Mouse (Mus musculus): Measurements from ENCODE around the gene Zfp706.

The Zfp706 gene

GRCm38 (mm10) chr15:37007233-37007958, at the start of gene Zfp706:
TSS of gene Zfp706 (minus strand) at chr15:37007773.
- peak; percentile 94 for DNase-seq (ENCODE audit: low spot score)

- DNase-seq (ENCODE audit: low spot score), result no peak
Observed at GRCm38 (mm10) chr15:37054582-37054981, 47.0 kb upstream of the Zfp706 start.

- DNase-seq (ENCODE audit: low spot score), result no peak
Observed at GRCm38 (mm10) chr15:37053085-37053762, 45.7 kb upstream of the Zfp706 start.

- no peak for DNase-seq (ENCODE audit: low spot score)
Observed at GRCm38 (mm10) chr15:37047403-37047802, 39.8 kb upstream of the Zfp706 start.

- DNase-seq (ENCODE audit: low spot score), result no peak
Observed at GRCm38 (mm10) chr15:37046586-37046985, 39.0 kb upstream of the Zfp706 start.

DNA sequence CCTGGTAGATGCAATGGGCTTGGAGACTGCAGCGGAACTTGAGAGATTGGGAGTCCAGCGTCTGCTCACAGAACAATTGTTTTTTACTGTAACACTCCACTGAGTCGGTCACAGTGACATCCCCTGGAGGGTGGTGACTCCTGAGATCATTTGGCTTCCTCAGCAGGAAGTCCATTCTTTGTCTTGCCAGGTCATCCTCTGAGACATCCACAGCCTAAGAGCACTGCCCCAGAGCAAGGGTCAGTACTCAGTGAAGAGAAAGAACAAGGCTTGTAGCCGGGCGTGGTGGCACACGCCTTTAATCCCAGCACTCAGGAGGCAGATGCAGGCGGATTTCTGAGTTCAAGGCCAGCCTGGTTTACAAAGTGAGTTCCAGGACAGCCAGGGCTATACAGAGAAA, 38.6 kb upstream of the Zfp706 start:
- DNase-seq (ENCODE audit: low spot score), result no peak

- DNase-seq (ENCODE audit: low spot score), result no peak
Observed at GRCm38 (mm10) chr15:37045456-37045855, 37.9 kb upstream of the Zfp706 start.

DNA sequence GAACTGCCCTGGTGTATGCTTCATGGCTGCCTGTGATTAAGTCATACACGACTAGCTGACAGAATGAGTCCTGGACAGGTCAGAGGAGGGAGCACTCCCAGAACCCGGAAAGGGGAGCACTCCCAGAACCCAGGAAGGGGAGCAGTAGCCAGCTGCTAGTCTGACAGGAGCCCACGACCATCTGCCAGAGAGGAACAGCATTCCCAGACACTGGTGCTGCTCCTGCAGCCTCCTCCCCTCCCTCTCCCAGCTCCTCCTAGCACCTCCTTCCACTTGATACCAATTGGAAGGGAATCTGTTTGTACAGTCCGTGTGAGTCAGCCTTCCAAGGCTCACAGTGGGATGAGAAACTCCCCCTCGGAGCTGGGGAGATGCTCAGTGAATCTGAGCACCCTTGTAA, 35.0 kb upstream of the Zfp706 start:
- DNase-seq (ENCODE audit: low spot score), result no peak

- no peak for DNase-seq (ENCODE audit: low spot score)
Observed at GRCm38 (mm10) chr15:37041214-37041613, 33.6 kb upstream of the Zfp706 start.

- DNase-seq (ENCODE audit: low spot score), result no peak
Observed at GRCm38 (mm10) chr15:37038666-37039065, 31.1 kb upstream of the Zfp706 start.

DNA sequence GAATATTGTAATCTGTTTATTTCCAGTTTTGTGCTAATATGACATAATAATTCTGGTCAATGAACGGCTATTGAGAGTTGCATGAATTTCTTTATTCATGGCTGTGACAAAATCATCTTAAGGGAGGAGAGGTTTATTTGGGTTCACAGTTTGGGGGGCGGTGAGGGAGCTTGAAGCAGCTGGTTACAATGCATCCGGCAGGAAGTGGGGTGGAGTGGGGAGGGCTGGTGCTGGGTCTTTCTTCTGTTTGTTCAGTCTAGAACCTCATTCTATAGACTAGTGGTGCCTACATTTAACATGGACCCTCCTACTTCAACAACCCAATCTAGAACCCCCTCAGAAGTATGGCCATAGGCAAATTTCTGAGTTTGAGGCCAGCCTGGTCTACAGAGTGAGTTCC, 30.1 kb upstream of the Zfp706 start:
- no peak for DNase-seq (ENCODE audit: low spot score)

DNA sequence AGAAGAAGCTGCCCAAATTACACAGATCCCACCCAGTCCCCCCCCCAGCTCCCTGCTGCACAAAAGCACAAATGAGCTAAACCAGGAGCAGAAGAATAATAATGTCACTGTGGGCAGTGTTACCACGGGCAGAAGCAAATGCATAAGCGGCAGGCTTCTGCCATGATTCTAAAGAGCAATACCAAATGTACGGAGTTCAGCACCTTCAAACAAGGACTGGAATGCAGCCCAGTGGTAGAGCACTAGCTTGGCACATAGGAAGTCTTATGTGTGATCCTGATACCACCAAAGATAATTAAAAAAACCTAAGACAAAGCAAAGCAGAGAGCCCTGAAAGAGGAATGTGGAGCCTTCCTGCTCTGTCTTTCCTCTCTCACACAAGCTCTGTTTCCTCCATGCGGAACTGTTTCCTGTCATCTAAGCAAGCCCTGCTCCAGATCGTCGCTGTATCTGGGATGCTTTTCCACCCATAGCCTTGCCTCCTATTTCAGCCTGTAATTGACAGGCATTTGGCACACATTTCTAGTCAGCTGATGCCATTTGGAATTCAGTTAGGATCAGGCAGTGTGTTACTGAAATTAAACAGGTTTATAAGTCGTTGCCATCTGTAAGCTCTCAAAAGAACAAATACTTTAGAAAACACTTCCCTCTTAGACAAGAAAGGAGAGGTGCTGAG, 29.0 kb upstream of the Zfp706 start:
- DNase-seq (ENCODE audit: low spot score), result peak; percentile 75

- no peak for DNase-seq (ENCODE audit: low spot score)
Observed at GRCm38 (mm10) chr15:37034155-37034554, 26.6 kb upstream of the Zfp706 start.

GRCm38 (mm10) chr15:37033431-37033830, 25.9 kb upstream of the Zfp706 start:
- DNase-seq (ENCODE audit: low spot score), result no peak

DNA sequence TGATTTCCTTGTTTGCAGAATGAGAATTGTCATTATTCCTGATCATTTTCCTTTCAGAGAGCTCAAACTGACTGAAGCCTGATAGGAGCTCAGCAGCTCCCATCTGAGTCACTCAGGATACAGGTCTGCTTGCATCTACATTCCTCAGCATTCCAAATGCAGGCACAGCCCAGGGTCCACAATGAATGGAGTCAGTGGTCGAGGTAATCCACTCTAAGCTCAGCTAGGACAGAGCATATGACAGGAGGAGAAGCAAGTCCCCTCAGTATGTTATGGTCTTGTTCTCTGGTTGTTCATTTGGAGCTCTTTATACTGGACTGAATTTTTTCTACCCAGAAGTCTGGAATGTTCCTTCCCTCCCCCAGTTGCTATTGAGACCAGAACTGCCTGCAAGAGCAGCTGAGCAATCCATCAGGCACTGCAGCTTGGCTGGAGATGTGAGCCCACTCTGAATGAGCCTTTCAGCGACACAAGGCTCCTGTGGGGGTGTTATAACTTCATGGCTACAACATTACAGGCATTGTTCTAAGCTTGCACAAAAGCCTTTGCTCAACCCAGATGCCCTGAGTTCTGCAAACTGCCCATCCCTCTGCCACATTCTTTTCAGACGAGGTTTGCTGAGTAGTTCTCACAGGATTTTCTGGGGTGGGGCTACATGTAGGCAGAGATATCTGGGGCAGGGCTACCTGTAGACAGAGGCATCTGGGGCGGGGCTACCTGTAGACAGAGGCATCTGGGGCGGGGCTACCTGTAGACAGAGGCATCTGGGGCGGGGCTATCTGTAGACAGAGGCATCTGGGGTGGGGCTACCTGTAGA, 24.0 kb upstream of the Zfp706 start:
- DNase-seq (ENCODE audit: low spot score), result no peak

DNA sequence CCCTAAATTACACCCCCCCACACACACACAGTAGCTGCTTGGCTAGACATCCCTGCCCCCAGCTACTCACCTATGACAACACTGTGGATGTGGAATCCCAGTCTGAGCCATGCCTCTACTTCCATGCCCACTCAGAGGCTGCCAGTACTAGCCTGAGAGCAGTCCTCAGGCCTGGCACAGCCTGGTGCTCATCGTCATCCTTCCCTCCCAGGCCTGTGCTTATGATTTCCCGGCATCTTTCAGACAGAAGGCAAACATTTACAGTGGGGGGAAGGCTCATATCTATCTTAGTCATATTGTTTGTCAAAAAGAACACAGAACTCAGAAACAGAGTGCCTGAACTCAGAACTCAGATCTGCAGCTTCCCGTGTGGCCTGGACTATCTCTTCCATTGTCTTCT, 23.4 kb upstream of the Zfp706 start:
- DNase-seq (ENCODE audit: low spot score), result no peak

- DNase-seq (ENCODE audit: low spot score), result no peak
Observed at GRCm38 (mm10) chr15:37027956-37028355, 20.4 kb upstream of the Zfp706 start.

DNA sequence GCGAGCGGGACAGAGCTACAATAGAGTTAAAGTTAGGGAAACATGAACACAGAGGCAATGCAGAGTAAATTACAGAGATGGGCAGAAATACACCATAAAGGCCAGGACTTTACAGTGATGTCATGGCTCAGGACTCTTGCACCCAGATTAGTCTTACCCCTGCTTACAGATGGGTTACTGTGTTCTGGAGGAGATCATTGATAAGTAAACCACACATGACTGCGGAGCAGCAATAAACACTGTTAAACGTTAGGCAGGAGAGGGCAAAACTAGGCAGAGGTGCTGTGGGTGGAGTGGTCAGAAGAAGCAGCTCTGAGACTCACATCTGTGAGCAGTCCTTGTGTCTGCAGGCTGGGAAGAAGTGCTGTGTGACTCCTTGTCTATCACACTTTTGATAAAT, 18.9 kb upstream of the Zfp706 start:
- DNase-seq (ENCODE audit: low spot score), result no peak

- DNase-seq (ENCODE audit: low spot score), result no peak
Observed at GRCm38 (mm10) chr15:37020581-37021245, 13.1 kb upstream of the Zfp706 start.

DNA sequence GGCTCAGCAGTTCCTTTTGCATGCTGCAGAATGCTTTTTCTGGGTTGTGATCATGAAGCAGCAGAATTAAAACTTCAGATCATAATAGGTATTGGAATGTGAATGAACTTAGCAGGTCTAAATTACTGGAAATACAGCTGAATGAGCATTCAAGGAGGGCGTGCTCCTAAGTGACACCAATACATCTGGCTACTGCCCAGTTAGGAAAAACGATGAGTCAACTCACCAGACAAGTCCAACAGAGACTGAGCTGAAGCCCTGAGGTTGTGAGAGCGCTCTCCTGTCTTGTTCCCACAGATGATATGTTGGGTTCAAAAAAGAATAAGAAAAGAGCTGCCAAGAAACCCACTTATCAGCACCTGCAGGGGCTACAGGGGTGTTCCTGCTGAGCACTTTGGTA, 11.9 kb upstream of the Zfp706 start:
- DNase-seq (ENCODE audit: low spot score), result no peak

GRCm38 (mm10) chr15:37011897-37012296, 4.3 kb upstream of the Zfp706 start:
- no peak for DNase-seq (ENCODE audit: low spot score)

DNA sequence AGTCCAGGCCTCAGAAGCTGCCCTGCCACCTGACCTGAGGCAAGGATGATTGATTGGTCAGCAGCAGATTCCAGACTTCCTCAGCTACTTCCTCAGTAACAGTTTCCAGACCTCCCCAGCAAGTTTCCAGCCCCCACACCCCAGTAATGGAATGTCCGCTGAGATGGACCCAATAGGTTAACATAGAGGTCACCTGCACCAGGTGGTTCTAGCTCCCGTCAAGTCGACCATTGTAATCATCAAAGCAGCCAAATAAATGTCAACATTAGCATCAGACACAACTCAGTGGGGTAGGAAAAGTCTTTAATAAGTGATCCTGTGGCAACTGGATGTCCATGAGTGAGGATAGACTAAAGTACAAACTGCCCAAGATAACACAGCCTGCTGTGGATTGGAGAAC, 3.7 kb upstream of the Zfp706 start:
- no peak for DNase-seq (ENCODE audit: low spot score)

Data from layer of hippocampus, adult 9-10 months (tissue).